Mouse (Mus musculus) right cerebral cortex, postnatal 25 days (tissue): ENCODE results near the gene Ceacam11.
"Not testable (repeated sequence)": the region's sequence is repeated elsewhere in the genome, so short reads cannot be mapped to it uniquely, and the experiment has no call there.

ENCODE experiments used
- DNase-seq: peaks from one replicate; pipeline ENCODE4 v3.0.0; 2022

The Ceacam11 gene

DNA sequence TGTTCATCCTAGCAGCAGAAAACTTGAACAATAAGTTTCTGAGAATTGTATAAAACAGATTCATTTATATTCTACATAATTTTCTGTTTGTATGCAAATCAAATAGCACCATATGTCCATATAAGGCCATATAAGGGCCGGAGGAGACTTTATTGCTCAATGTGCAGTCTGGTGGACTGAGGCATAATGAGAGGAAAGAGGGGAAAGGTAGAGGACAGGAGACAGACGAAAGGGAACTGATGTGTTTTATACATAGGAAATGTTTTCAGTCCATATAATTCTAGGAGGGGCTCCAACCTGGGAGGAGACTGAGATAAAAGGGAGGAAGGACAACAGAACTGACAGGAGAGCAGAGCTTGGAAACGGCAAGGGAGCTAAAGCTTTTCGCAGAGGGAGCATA is at the start of gene Ceacam11:
Gene Ceacam11 (plus strand): TSS at position 301 of the 400 bp plus-strand sequence.
- DNase-seq = no peak

DNA sequence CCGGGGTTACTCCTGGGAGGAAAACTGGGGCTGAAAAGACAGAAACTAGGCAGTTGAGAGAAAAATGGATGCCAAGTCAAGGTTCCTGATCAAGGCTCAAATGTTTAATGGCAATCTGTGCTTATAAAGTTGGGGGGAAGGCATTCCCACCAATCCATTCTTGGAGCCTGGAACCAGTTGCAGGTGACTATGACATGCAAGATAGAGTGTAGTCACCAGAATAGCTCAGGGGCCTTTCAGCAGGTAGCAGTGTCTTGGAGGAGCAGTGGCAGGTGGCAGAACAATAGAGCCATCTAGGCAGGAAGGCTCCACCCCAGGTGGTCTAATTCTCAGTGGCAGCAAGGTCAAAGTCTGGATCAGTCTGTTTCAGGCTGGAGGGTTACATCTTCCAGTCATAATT is 29.2 kb downstream of the Ceacam11 start:
- not testable (repeated sequence) for DNase-seq

DNA sequence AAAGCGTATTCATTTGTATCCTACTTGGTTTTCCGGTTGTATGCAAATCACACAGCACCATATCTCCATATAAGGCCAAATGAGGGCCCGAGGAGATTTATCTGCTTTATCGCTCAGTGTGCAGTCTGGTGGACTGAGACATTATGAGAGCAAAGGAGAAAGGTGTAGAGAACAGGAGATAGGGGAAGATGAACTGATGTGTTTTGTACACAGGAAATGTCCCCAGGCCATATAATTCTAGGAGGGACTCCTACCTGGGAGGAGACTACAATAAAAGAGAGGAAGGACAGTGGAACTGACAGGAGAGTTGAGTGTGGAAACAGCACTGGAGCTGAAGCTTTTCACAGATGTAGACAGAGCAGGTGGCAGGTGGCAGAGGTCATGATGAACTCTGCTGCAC is 37.7 kb downstream of the Ceacam11 start, which contains the start of gene Ceacam13:
Gene Ceacam13 (plus strand): TSS at position 301 of the 400 bp plus-strand sequence.
- no peak for DNase-seq
